Mouse (Mus musculus) layer of hippocampus, postnatal 25 days (tissue): ENCODE data around the gene 1700014D04Rik. TPM values are rescaled to one million over a fixed set of nuclear protein-coding genes. Genes with fewer than 3 reads are reported as not detected.
"Not testable (repeated sequence)": the region's sequence is repeated elsewhere in the genome, so short reads cannot be mapped to it uniquely, and the experiment has no call there.

Source experiments
- DNase-seq, 2 experiments: peaks; one replicate each; pipeline ENCODE4 v3.0.0; 2022; ENCODE audit warnings: mixed read lengths in 2 of 2, low spot score in 1 of 2; ENCODE audit errors: extremely low spot score in 1 of 2
- total RNA-seq, 2 experiments: library from RNA; stranded (reverse); gene quantifications; 2 replicates each; pipeline ENCODE4 v1.2.3; 2021

Gene 1700014D04Rik
- under 1 TPM; 0.45 to 0.66 TPM for total RNA-seq

- DNase-seq, result no peak
These were observed at the start of gene 1700014D04Rik for GRCm38 (mm10) chr13:59746711-59747110. Gene 1700014D04Rik, minus strand, starts transcription at chr13:59746752.

GRCm38 (mm10) chr13:59795807-59796465, 49.4 kb upstream of the 1700014D04Rik start:
- DNase-seq, result no peak

GRCm38 (mm10) chr13:59794786-59795185, 48.2 kb upstream of the 1700014D04Rik start:
- DNase-seq, result no peak

GRCm38 (mm10) chr13:59782145-59782544, 35.6 kb upstream of the 1700014D04Rik start, which contains the start of gene Gm49354:
Gene Gm49354, minus strand, starts transcription at chr13:59782245.
- DNase-seq, result no peak

DNA sequence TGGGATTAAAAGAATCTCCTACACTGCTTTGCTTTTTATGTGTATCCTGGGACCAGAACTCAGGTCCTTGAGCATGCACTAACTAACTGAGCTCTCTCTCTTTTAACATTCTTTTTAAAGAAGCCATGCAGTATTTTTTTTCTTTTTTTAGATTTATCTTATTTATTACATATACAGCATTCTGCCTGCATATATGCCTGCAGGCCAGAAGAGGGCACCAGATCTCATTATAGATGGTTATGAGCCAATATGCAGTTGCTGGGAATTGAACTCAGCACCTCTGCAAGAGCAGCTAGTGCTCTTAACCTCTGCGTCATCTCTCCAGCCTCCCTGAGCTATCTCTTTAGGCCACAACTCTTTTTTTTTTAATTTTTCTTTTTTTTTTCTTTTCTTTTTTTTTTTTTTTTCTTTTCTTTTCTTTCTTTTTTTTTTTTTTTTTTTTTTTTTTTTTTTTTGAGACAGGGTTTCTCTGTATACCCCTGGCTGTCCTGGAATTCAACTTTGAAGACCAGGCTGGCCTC, 33.3 kb upstream of the 1700014D04Rik start:
- DNase-seq, result not testable (repeated sequence)

GRCm38 (mm10) chr13:59779213-59779612, 32.7 kb upstream of the 1700014D04Rik start:
- DNase-seq, result no peak

GRCm38 (mm10) chr13:59775168-59775567, 28.6 kb upstream of the 1700014D04Rik start:
- DNase-seq, result no peak

GRCm38 (mm10) chr13:59771257-59771656, 24.7 kb upstream of the 1700014D04Rik start:
- peak in 1 of 2 experiments; percentile 64 for DNase-seq

DNA sequence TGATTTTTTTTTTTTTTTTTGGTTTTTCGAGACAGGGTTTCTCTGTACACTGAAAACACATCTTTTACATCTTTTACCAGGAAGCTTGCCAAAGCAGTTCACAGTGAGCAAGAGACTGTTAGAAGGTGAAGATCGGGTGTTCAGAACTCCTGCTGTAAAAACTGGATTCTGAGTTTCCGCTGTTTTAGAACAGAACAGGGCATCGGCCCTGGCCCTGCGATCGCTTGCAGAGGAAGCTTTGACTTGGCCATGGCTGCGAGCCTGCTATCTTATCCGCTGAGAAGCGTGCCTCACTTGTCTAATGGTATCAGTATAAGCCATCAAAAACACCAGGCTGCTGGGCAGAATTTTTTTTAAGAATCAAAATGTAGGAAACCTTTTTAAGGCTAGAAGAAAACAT, 24.3 kb upstream of the 1700014D04Rik start:
- DNase-seq, result no peak

- DNase-seq, result peak; percentile 72 to 82
These were observed 23.6 kb upstream of the 1700014D04Rik start for GRCm38 (mm10) chr13:59770164-59770562.

- DNase-seq, result peak; percentile 97 to 99
These were observed 23.0 kb upstream of the 1700014D04Rik start, which contains the start of gene Isca1 for GRCm38 (mm10) chr13:59769296-59770163. Gene Isca1, minus strand, starts transcription at chr13:59769810.

DNA sequence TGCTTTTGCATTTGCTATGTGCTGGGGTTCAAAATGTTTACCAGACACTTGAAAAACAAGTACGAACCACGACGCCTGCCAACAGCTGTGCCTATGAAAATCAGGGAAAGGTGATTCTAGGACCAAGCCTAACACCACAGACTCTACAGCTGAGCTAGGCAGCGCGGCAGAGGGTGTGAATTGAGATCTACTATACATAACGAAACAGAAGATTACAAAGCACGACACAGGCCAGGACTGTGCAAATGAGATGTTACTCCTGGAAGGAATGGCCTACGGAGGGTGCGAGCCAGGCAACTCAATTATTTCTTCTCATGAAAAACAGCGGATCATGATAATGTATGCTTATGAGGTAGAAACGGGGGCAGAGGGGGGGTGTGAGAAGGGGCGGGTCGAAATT, 22.0 kb upstream of the 1700014D04Rik start:
- DNase-seq, result no peak

DNA sequence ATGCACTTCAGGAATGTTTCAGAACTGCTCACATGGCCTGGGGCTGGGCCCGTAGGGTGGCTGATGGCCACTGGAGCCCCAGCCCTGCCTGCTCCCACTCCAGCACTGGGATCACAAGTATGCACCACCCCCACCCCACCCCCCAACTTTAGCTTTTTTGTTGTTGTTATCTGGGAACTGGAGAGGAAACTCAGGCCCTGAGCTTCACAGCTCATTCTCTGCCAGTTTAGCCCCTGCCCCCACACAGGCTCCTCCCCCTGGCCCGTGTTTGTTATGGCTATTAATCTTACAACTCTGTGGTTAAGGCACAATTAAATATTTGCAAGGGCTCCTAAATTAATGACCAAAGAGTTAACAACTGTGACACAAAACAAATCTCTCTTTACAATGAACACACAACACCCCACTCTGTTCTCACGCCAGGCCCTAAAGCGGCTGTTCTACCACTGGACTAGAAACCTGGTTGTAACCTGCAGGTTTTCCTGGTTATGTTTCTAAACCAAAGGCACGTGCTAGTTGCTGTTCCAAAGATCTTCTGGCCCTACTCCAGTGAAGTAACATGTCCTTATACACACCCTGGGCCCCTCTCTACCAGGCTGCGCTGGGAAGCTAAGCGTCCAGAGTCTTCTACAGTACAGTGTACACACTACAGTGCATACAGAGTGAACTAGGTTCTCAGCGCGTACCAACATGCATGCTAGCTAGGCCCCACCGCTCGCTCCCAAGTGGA, 20.4 kb upstream of the 1700014D04Rik start:
- DNase-seq, result no peak

GRCm38 (mm10) chr13:59762791-59763190, 16.2 kb upstream of the 1700014D04Rik start:
- DNase-seq, result no peak

GRCm38 (mm10) chr13:59756906-59757305, 10.4 kb upstream of the 1700014D04Rik start:
- DNase-seq, result no peak

GRCm38 (mm10) chr13:59750310-59750709, 3.8 kb upstream of the 1700014D04Rik start:
- no peak for DNase-seq

- no peak for DNase-seq
These were observed 388 bp downstream of the 1700014D04Rik start for GRCm38 (mm10) chr13:59746164-59746563.

- DNase-seq, result no peak
These were observed 1.1 kb downstream of the 1700014D04Rik start for GRCm38 (mm10) chr13:59745462-59745861.

DNA sequence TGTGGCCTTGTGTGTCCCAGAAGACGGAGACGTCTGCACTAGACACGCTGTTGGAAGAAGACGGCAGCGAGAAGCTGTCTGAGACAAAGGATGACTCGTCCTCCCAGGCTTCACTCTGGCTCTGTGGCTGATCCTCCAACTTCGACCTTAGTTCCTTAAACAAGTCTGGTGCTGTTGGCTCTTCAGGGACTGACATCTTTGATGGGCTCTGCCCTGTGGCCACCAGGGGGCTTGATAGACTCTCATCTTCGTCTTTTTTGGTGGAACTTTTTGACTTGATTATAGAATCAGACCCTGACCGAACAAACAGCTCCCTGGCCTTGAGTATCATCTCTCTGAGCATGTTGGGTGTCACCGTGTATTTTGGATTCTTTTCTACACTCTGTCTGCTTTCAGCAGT, 4.9 kb downstream of the 1700014D04Rik start:
- DNase-seq, result no peak

- no peak for DNase-seq
These were observed 5.5 kb downstream of the 1700014D04Rik start for GRCm38 (mm10) chr13:59741096-59741495.
